Mouse (Mus musculus): ENCODE results near the gene BC005624.

The BC005624 gene

GRCm38 (mm10) chr2:30981790-30982513 lies at the start of gene BC005624, which contains the start of gene Usp20:
Gene BC005624 (minus strand): TSS chr2:30982201.
Gene Usp20 (plus strand): TSS chr2:30982279.
- DNase-seq (ENCODE audit: low spot score) = peak; percentile 100

- DNase-seq (ENCODE audit: low spot score) = no peak
Measured at GRCm38 (mm10) chr2:31026642-31027041, 44.6 kb upstream of the BC005624 start.

GRCm38 (mm10) chr2:31025458-31025857 lies 43.5 kb upstream of the BC005624 start:
- DNase-seq (ENCODE audit: low spot score) = no peak

- peak; percentile 78 for DNase-seq (ENCODE audit: low spot score)
Measured at GRCm38 (mm10) chr2:31024618-31025370, 42.8 kb upstream of the BC005624 start.

- no peak for DNase-seq (ENCODE audit: low spot score)
Measured at GRCm38 (mm10) chr2:31023940-31024339, 41.9 kb upstream of the BC005624 start.

GRCm38 (mm10) chr2:31020202-31020601 lies 38.2 kb upstream of the BC005624 start:
- DNase-seq (ENCODE audit: low spot score) = no peak

GRCm38 (mm10) chr2:31019011-31019410 lies 37.0 kb upstream of the BC005624 start:
- DNase-seq (ENCODE audit: low spot score) = no peak

GRCm38 (mm10) chr2:31018519-31018918 lies 36.5 kb upstream of the BC005624 start:
- DNase-seq (ENCODE audit: low spot score) = no peak

GRCm38 (mm10) chr2:31017625-31018317 lies 35.8 kb upstream of the BC005624 start:
- no peak for DNase-seq (ENCODE audit: low spot score)

- no peak for DNase-seq (ENCODE audit: low spot score)
Measured at GRCm38 (mm10) chr2:31013371-31014120, 31.5 kb upstream of the BC005624 start.

- DNase-seq (ENCODE audit: low spot score) = no peak
Measured at GRCm38 (mm10) chr2:31007208-31007607, 25.2 kb upstream of the BC005624 start.

GRCm38 (mm10) chr2:31006434-31006833 lies 24.4 kb upstream of the BC005624 start:
- no peak for DNase-seq (ENCODE audit: low spot score)

- no peak for DNase-seq (ENCODE audit: low spot score)
Measured at GRCm38 (mm10) chr2:31005453-31005852, 23.5 kb upstream of the BC005624 start.

GRCm38 (mm10) chr2:31002857-31003256 lies 20.9 kb upstream of the BC005624 start:
- no peak for DNase-seq (ENCODE audit: low spot score)

GRCm38 (mm10) chr2:30998443-30999260 lies 16.7 kb upstream of the BC005624 start:
- no peak for DNase-seq (ENCODE audit: low spot score)

GRCm38 (mm10) chr2:30995432-30995996 lies 13.5 kb upstream of the BC005624 start:
- no peak for DNase-seq (ENCODE audit: low spot score)

- DNase-seq (ENCODE audit: low spot score) = no peak
Measured at GRCm38 (mm10) chr2:30994853-30995252, 12.9 kb upstream of the BC005624 start.

- DNase-seq (ENCODE audit: low spot score) = no peak
Measured at GRCm38 (mm10) chr2:30990221-30990620, 8.2 kb upstream of the BC005624 start.

GRCm38 (mm10) chr2:30985111-30986020 lies 3.4 kb upstream of the BC005624 start:
- no peak for DNase-seq (ENCODE audit: low spot score)

- DNase-seq (ENCODE audit: low spot score) = no peak
Measured at GRCm38 (mm10) chr2:30983024-30983423, 1.0 kb upstream of the BC005624 start.

All from layer of hippocampus, adult 11-12 months (tissue).